Mouse (Mus musculus) right cerebral cortex, postnatal 4 days (tissue): ENCODE measurements around the gene Srpk3.
"Not testable (repeated sequence)": the region's sequence is repeated elsewhere in the genome, so short reads cannot be mapped to it uniquely, and the experiment has no call there.

Experiments used
- DNase-seq: peaks from one replicate; pipeline ENCODE4 v3.0.0-alpha.2; 2022

Srpk3 gene

DNA sequence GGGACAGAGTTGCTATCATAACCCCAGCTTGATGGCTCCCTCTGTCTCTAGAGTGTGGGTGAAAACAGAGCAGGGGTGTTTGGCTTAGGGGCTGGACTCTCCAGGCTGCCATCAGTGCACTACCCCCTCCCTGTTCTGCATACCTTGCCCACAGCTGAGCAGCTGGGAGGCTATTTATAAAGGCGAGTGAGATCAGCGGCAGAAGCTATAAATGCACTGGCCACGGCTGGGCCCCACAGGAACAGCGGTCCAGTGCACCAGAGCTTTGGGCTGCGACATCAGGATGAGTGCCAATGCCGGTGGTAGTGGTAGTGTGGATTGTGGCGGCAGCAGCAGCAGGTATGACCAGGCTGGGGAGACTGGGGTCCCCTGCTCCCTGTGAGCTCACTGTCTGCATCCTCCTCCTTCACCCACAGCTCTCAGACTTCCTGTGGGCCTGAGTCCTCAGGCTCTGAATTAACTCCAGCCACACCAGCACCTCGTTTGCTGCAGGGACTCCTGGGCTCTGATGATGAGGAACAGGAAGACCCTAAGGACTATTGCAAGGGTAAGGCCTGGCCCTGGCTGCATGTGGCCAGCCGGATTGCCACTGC lies at the start of gene Srpk3:
TSS of gene Srpk3 (plus strand) at position 238 of the 593 bp plus-strand sequence.
- no peak for DNase-seq

DNA sequence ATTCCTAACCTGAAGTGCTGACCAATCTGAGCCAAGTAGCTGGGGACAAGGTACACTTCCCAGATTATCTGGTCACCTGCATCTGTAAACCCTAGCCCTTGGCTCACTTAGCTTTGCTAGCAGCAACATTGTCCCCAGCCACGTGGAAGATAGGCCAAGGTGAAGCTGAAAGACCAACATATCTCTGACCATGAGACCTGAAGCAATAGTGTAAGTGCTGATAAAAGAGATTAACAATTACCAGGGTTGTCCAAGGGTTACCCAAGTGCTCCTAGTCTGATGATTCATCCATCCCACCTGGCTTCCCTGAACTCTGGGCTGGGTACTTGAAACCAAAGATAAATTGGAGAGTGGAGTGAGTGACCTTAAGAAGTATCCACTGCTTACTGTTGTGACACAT lies 43.3 kb upstream of the Srpk3 start:
- no peak for DNase-seq

- DNase-seq: no peak
Observed at GRCm38 (mm10) chrX:73738155-73738554, 36.0 kb upstream of the Srpk3 start.

DNA sequence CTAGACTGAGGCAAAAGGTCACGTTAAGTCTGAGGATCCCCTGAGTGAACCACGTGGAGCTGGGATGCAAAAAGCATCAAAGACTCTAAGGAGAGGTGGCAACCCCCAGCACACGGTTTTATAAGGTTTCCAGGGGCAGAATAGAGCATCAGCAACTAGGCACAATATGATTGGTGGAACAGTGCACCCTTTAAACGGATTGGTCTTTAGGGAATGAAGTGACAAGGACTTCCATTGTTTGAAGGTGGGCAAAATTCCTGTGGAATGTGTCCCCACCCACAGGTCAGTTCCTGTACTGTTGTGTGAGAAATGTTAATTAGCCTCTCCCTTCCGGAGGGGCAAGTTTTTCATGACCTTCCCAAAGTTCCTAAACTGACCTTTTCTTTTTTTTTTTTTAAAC lies 35.1 kb upstream of the Srpk3 start:
- no peak for DNase-seq

DNA sequence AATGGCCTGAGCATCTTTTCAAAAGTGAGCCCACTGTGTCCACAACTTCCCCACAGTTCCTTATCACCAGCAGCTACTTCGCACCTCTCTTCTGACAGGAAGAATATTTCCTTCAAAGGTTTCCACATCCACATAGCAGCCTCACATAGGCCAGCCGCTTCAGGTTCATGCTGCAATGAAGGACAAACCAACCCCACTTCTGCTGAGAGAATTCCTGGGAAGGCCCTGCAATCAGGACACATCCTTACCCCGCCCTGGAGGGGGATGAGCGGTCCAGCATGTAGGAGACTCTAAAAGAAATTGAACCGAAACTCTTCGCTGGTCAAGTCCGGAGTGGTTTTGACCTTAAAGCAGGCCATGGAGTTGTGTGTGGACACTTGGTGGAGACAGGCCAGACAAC lies 34.4 kb upstream of the Srpk3 start:
- DNase-seq: not testable (repeated sequence)

GRCm38 (mm10) chrX:73744774-73745481 lies 29.3 kb upstream of the Srpk3 start:
- no peak for DNase-seq

- DNase-seq: no peak
Observed at GRCm38 (mm10) chrX:73748977-73749376, 25.2 kb upstream of the Srpk3 start.

GRCm38 (mm10) chrX:73756334-73757140 lies 17.7 kb upstream of the Srpk3 start, which contains the start of gene Plxnb3:
Plxnb3 (plus strand) TSS chrX:73757090.
- no peak for DNase-seq

GRCm38 (mm10) chrX:73758611-73759290 lies 15.5 kb upstream of the Srpk3 start:
- DNase-seq: peak; percentile 13

GRCm38 (mm10) chrX:73765311-73765710 lies 8.9 kb upstream of the Srpk3 start:
- DNase-seq: no peak

- DNase-seq: no peak
Observed at GRCm38 (mm10) chrX:73767267-73767666, 6.9 kb upstream of the Srpk3 start.

- no peak for DNase-seq
Observed at GRCm38 (mm10) chrX:73774802-73775483, 738 bp downstream of the Srpk3 start.

DNA sequence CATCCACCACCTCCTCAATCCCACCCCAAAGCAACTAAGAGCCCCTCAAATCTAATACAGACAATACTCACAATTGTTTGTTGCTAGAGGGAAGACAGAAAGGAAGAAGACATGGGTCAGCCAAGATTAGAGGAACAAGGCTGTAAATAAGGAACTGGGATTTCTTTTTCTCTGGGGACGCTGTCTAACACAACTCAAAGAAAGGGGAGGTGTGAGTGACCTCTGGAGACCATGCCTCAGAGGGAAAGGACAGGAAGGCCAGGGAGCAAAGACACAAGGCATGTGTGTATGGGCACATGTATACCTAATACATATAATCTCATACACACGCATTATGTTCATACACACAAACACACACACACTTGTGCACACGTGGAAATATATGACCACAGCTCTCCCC lies 8.0 kb downstream of the Srpk3 start:
- no peak for DNase-seq

- no peak for DNase-seq
Observed at GRCm38 (mm10) chrX:73785666-73786065, 11.5 kb downstream of the Srpk3 start.

GRCm38 (mm10) chrX:73786364-73787224 lies 12.4 kb downstream of the Srpk3 start, which contains the start of the genes Idh3g and Ssr4:
Idh3g (minus strand) TSS chrX:73786897.
Ssr4 (plus strand) TSS chrX:73787028.
- DNase-seq: peak; percentile 76

DNA sequence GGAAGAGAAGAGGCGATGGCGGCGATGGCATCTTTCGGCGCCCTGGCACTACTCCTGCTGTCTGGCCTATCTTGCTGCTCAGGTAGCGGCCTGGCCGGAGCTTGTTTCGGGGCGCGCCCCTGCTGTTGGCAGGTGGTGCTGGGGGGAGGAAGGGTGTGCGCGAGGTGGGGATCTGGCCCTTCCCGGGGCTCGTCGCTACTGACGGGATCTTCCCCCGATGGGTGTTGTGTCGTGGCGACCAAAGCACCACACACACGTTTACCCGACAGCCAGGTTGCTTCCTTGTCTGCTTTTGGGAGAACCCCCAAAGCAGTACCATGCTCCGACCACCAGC lies 13.0 kb downstream of the Srpk3 start:
- no peak for DNase-seq

GRCm38 (mm10) chrX:73788501-73788900 lies 14.3 kb downstream of the Srpk3 start:
- DNase-seq: no peak

GRCm38 (mm10) chrX:73793039-73793438 lies 18.8 kb downstream of the Srpk3 start:
- no peak for DNase-seq

- DNase-seq: no peak
Observed at GRCm38 (mm10) chrX:73793505-73793904, 19.3 kb downstream of the Srpk3 start.

DNA sequence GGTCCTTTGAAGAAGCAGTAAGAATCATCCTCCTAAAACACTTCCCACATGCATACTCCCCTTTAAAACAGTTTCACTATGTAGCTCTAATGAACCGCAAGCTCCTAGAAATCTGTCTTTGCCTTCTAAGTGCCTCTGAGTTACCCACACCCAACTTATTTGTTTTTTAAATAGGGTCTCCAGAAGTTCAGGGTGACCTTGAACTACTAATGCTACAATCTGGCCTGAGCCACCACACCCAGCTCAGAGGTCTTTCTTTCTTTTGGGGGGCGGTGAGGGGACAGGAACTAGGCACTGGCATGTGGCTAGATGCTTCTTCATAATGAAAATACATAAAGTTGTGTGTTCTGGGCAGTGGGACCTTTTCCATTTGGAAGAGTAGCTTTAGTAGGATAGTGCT lies 23.3 kb downstream of the Srpk3 start:
- no peak for DNase-seq

DNA sequence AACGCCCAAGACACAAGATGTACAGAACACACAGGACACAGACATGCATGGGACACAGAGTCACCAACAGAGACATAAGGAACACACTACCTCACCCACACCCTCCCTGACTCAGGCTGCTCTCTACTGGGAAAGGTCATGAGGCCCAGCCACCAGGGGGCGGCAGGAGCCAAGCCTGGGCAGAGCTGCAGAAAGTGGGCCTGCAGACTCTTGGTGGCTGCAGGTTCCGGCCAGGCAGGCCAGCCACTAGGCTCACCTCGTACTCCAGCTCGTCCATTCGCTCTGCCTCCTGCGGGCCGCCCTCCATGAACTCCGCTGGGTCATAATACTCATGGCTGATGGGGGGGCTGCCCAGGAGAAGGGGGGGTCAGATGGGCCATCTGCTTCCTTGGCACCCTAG lies 24.3 kb downstream of the Srpk3 start:
- DNase-seq: peak; percentile 54

- DNase-seq: no peak
Observed at GRCm38 (mm10) chrX:73805814-73806213, 31.6 kb downstream of the Srpk3 start.
